Mouse (Mus musculus): ENCODE data around the gene Cab39.

Cab39 gene

GRCm38 (mm10) chr1:85845476-85845875 is 52.2 kb downstream of the Cab39 start:
- DNase-seq (ENCODE audit: low spot score in 2 of 2) = no peak

GRCm38 (mm10) chr1:85849016-85849415 is 55.8 kb downstream of the Cab39 start:
- DNase-seq (ENCODE audit: low spot score in 2 of 2) = no peak

- no peak for DNase-seq (ENCODE audit: low spot score in 2 of 2)
Observed at GRCm38 (mm10) chr1:85850851-85851250, 57.6 kb downstream of the Cab39 start.

- DNase-seq (ENCODE audit: low spot score in 2 of 2) = peak; percentile 38 to 67
Observed at GRCm38 (mm10) chr1:85852996-85853689, 59.9 kb downstream of the Cab39 start.

GRCm38 (mm10) chr1:85853865-85854264 is 60.6 kb downstream of the Cab39 start:
- DNase-seq (ENCODE audit: low spot score in 2 of 2) = no peak

- DNase-seq (ENCODE audit: low spot score in 2 of 2) = no peak
Observed at GRCm38 (mm10) chr1:85854475-85854874, 61.2 kb downstream of the Cab39 start.

- no peak for DNase-seq (ENCODE audit: low spot score in 2 of 2)
Observed at GRCm38 (mm10) chr1:85856266-85856665, 63.0 kb downstream of the Cab39 start.

GRCm38 (mm10) chr1:85857261-85857754 is 64.1 kb downstream of the Cab39 start:
- DNase-seq (ENCODE audit: low spot score in 2 of 2) = no peak

GRCm38 (mm10) chr1:85864383-85864782 is 71.1 kb downstream of the Cab39 start:
- DNase-seq (ENCODE audit: low spot score in 2 of 2) = peak in 1 of 2 experiments; percentile 55

- no peak for DNase-seq (ENCODE audit: low spot score in 2 of 2)
Observed at GRCm38 (mm10) chr1:85870001-85870400, 76.8 kb downstream of the Cab39 start.

GRCm38 (mm10) chr1:85870546-85870945 is 77.3 kb downstream of the Cab39 start:
- no peak for DNase-seq (ENCODE audit: low spot score in 2 of 2)

GRCm38 (mm10) chr1:85882003-85882402 is 88.8 kb downstream of the Cab39 start:
- DNase-seq (ENCODE audit: low spot score in 2 of 2) = no peak

GRCm38 (mm10) chr1:85887221-85887620 is 94.0 kb downstream of the Cab39 start:
- DNase-seq (ENCODE audit: low spot score in 2 of 2) = no peak

GRCm38 (mm10) chr1:85894231-85894747 is 101.0 kb downstream of the Cab39 start, which contains the start of gene Itm2c:
Gene Itm2c, plus strand, starts transcription at chr1:85894281.
- peak; percentile 48 to 79 for DNase-seq (ENCODE audit: low spot score in 2 of 2)

GRCm38 (mm10) chr1:85894748-85895360 is 101.6 kb downstream of the Cab39 start:
- DNase-seq (ENCODE audit: low spot score in 2 of 2) = peak in 1 of 2 experiments; percentile 32

- DNase-seq (ENCODE audit: low spot score in 2 of 2) = peak; percentile 26 to 72
Observed at GRCm38 (mm10) chr1:85895391-85895837, 102.2 kb downstream of the Cab39 start.

- DNase-seq (ENCODE audit: low spot score in 2 of 2) = no peak
Observed at GRCm38 (mm10) chr1:85896110-85896509, 102.9 kb downstream of the Cab39 start.

- DNase-seq (ENCODE audit: low spot score in 2 of 2) = no peak
Observed at GRCm38 (mm10) chr1:85896781-85897700, 103.8 kb downstream of the Cab39 start.

GRCm38 (mm10) chr1:85897901-85898760 is 104.9 kb downstream of the Cab39 start:
- DNase-seq (ENCODE audit: low spot score in 2 of 2) = no peak

- no peak for DNase-seq (ENCODE audit: low spot score in 2 of 2)
Observed at GRCm38 (mm10) chr1:85898761-85899387, 105.6 kb downstream of the Cab39 start.

Measured in spleen, postnatal 10 days (tissue).